Mouse (Mus musculus): ENCODE measurements around the gene Gtf3a.

The Gtf3a gene

DNA sequence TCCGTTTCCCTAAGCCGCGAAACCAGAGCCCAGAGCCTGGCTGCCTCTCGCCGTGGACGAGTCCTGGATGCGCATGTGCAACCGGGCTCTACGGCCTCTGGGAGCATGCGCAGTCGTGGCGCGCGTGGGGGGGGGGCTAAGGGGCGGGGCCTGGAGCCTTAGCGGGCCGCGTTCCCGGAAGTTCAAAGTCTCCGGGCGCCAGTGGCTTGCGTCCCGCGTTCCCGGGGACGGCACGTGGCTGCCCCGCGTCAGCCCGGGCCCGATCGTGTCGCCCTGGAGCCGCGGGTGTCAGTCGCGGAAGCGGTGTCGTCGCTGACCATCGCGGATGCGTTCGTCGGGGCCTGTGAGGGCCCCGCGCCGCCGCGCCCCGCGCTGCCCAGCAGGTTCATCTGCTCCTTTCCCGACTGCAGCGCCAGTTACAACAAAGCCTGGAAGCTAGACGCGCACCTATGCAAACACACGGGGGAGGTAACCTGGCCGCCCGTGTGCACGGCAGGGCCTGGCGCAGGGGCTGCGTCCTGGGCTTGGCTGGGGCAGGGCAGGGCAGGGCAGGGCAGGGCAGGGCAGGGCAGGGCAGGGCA lies at the start of gene Gtf3a:
Gene Gtf3a, plus strand, starts transcription at position 150 of the 581 bp plus-strand sequence.
- CTCF ChIA-PET: interaction anchor here (0.6 to 1.5 kb wide), 3 partner anchors 12 to 357 kb away, joined by 3 read pairs; no protein-coding TSS in a partner anchor

DNA sequence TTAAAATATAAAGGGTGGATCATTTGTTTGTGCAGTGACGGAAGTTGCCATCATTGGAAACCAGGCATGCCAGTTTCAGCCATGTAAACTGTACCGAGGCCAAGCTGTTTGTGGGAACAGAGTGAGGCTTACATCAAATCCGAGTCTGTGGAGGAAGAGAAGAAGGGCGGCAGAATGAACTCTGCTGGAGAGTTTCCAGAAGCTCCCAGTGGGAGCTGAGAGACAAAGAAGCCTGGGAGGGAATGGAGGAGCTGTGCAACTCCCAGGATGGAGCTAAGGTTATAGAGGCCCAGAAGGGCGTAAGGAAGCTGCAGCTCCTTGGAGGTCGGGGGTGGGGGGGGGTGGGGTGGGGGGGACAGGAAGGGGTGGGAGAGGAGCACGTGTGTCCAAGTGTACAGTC lies 48.1 kb upstream of the Gtf3a start:
- CTCF ChIA-PET: no interaction called here

DNA sequence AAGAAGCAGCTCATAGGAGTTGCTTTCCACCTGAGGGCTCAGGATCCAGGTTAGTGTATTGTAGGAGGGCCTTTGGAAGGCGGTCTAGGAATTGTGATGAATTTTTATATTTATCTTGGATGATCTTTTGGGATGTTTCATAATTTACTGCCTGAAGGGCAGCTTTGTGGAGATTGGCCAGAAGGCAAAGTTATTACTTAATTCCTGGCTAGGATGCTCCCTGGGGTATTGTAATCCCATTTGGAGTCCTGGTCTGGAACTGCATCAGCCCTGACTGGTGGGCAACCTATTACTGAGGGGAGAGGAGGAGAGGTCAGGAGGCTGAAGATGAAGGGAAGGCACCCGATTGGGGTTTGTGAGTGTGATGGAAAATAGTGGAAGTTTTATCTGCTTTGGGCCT lies 47.0 kb upstream of the Gtf3a start:
- CTCF ChIA-PET: no interaction called here

DNA sequence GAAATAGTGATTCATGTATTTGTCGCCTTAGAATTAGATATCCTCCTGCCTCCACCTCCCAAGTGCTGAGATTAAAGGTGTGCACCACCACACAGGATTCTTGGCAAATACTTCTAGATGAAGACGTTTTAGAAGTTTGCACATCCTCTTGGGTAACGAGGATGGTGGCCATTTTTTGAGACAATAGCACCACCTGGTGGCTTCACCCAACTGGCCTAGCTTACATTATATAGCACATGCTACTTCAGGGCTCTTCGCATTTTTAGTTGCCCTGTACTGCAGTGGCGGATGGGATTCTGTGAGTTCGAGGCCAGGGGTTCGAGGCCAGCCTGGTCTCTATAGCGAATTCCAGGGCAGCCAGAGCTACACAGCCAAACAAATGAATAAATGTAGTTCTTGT lies 44.1 kb upstream of the Gtf3a start:
- CTCF ChIA-PET: interaction anchor here (0.7 to 2.0 kb wide), 7 partner anchors 9 to 273 kb away, joined by 3 to 32 read pairs (median 5); no protein-coding TSS in a partner anchor

DNA sequence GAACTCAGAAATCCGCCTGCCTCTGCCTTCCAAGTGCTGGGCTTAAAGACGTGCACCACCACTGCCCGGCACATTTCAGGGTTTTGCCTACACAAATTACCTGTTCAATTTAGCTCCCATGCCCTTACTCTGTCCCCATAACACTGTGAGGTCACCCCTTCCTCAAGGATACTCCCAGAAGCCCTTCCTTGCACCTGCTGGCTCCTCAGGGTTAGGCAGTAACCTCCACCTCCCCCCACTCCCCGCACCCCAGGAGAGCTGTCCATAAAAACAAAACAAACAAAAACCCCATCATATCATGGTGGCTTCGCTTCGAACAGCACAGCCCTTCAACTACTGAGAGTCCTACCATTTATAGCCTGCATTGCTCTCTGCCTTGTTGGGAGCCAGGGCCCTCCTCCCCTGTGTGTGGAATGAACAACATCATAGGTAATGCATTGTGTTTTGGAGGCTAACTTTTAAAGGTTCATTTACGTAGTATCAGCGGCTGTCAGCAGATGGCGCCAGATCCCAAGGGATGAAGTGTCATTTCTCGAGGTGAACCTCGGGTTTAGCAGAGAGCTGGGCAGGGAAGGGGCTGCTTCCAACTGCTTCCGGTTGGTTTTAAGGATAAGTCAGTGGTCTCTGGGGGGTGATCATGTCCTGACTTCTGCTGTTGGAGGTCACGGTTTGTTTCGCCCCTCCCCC lies 42.8 kb upstream of the Gtf3a start:
- CTCF ChIA-PET: interaction anchor here (0.8 to 2.0 kb wide), 5 partner anchors 8 to 415 kb away, joined by 3 to 32 read pairs (median 4); no protein-coding TSS in a partner anchor

DNA sequence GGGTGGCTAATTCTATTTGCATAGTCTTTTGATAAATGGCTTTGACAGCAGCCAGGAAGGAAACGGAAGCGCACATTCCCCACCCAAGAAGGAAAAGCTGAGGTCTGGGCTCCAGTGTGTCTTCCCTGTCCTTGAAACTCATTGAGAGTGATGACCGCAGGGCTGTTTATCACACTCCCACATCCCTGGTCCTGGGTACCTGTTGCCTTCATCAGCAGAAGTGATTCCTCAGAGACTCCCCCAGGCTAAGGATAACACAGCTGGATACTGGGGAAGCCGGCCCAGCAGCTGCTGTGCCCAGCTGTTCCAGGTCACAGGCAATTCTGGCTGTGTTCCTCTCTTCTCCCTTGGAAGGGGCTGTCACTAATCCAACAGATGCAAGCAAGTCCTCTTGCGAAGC lies 40.9 kb upstream of the Gtf3a start:
- CTCF ChIA-PET: interaction anchor here (0.9 kb wide), 1 partner anchor 9 kb away, joined by 3 read pairs; no protein-coding TSS in a partner anchor

DNA sequence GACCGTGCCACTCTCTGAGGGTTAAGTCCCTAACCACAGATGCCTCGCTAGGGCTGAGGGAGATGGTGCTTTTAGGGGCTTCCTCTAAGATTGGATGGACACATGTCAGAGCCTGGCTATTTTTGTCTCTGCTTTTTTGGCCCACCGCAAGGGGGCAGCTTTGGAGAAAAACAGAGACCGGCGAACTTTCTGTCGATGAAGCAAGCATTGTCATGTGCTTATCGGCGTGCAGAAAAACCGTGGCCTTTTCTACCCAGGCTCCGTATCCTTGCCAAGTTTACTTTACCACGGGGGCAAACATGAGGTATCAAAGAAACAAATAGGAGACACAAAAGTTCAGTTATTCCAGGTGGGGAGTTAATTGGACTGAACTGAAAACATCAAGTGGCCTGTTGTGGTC lies 39.8 kb upstream of the Gtf3a start:
- CTCF ChIA-PET: interaction anchor here (0.6 kb wide), 1 partner anchor 104 kb away, joined by 6 read pairs; no protein-coding TSS in a partner anchor

DNA sequence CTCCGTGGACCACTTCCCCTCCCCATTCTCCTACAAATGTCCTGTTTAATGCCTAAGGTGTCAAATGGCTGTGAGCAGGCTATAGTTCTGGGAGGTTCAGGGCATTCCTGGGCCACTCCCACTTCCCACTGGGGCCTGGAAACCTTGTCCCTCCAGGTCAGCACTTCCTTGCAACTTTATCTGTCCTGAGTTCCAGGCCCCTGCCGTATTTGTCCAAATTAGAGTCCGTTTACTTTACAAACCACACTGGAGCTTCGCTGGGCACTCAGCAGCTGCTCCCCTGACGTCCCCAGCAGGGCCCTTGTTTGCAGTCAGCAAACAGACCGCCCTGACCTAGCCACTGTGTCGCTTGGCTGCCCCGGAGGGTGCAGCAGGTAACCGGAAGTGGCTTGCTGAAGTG lies 36.3 kb upstream of the Gtf3a start:
- CTCF ChIA-PET: interaction anchor here (0.5 kb wide), 1 partner anchor 404 kb away, joined by 11 read pairs; no protein-coding TSS in a partner anchor

DNA sequence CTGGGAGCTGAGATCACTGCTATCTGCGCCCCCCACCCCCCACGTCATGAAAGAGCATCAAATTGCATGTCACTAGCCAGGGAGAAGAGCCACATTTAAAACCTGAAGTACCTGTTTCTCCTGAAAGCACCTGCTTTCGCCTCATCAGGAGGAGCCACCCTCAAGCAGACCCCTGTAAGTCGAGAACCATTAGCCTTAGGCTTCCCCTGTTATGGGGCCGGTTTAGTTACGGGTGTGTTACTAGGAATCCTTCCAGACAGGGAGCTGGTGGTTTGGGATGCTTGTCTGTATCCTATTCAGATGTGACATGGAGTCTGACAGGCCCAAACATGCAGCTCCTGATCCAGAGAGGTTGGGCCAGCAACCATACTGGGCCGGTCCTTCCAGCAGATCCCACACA lies 35.1 kb upstream of the Gtf3a start:
- CTCF ChIA-PET: interaction anchor here (0.6 to 1.2 kb wide), 3 partner anchors 8 to 511 kb away, joined by 3 to 37 read pairs (median 6); no protein-coding TSS in a partner anchor

DNA sequence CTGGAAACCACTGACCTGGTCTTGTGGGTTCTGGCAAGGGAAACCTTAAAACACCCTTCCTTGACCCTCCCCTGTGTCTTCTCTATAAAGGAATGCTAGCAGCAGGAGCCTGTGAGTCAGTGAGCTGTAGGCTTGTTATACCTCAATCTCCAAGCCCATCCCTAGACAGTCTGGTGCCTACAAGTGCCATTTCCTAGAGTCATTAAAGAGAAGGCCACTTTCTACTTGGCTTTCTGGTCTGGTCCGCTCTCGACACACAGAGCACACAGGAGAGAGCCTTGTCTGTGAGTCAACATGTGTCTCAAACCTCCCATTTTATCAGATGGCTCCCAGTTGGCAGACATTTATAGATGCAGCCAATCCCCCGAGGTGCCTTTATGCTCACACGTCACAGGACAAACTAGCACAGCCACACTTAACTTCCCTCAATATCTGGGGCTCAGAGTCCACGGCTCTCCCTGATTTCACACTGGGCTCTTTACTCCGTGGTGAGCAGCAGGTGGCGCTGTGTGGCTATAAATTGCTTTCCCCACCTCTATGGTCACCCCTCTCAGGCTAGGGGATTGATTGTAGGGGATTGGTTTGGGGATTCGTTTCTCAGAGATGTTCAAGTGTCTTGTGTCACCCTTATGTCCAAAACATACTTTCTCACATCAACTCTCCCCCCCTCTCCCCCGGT lies 34.2 kb upstream of the Gtf3a start:
- CTCF ChIA-PET: interaction anchor here (0.6 to 1.2 kb wide), 5 partner anchors 9 to 510 kb away, joined by 3 to 6 read pairs (median 4); no protein-coding TSS in a partner anchor

DNA sequence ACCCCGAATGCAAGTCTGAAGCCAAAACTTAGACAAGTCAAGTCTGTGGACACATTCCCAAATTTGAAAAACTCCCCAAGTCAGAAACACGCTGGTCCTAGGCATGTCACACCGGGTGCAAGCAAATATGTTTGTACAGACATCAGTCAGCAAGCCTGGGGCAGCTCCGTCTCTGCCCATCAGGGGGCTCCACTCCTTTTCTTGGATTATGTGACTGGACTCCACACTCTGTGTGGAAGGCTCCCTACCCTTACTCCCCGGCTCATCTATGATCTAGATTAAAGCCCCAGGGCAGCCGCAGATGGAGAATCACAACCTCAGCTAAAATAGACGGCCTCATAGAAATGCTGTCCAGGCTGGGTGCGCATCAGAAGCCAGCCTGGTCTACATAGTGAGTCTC lies 32.2 kb upstream of the Gtf3a start:
- CTCF ChIA-PET: interaction anchor here (0.8 to 1.1 kb wide), 2 partner anchors 9 to 272 kb away, joined by 3 to 10 read pairs; no protein-coding TSS in a partner anchor

DNA sequence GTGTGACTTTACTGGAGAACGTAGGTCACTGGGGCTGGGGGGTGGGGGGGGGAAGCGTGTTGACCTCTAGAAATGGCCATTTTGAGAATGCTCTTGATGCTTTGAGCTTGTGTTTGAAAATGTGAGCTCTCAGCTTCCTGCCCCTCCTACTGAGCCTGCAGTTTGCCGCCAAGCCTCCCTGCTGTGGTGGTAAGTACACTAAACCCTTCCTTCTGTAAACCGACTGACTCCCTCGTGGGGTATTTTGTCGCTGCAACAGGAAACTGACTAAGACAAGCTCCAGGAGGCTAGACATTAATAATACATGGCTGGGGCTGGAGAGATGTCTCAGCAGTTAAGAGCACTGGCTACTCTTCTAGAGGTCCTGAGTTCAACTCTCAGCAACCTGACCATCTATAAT lies 31.7 kb upstream of the Gtf3a start:
- CTCF ChIA-PET: interaction anchor here (0.6 to 1.1 kb wide), 3 partner anchors 9 to 803 kb away, joined by 3 to 10 read pairs (median 5); no protein-coding TSS in a partner anchor

DNA sequence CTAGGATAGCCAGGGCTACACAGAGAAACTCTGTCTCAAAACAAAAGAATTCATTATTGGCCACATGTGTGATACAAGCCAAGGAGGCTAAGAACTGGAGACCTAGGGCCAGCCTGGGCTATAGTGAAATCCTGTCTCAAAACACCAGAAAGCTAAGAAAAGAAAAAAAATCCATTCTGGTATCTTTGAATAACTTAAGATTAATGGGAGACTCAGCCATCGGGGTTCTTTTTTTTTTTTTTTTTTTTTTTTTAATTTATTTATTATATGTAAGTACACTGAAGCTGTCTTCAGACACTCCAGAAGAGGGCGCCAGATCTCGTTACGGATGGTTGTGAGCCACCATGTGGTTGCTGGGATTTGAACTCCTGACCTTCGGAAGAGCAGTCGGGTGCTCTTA lies 31.1 kb upstream of the Gtf3a start:
- CTCF ChIA-PET: interaction anchor here (0.6 to 1.1 kb wide), 3 partner anchors 10 to 802 kb away, joined by 3 to 10 read pairs (median 5); no protein-coding TSS in a partner anchor

DNA sequence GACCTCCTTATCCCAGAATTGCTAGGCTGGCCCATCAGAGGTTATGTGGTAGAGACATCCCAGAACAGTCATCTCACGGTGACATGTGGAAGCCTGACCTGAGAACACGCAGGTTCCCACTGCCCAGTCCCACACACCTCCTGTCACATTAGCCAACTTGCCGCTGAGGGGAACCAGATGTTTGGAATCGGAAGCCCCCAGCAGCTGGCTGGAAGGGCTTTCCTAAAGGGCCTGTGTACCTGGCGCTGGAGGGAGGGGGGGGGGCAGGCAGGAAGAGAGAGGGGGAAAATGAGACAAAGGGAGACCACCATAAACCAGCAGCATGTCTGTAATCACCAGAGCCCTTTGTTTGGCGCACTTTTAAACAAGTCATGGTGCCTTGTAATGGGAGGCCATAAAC lies 28.6 kb upstream of the Gtf3a start:
- CTCF ChIA-PET: interaction anchor here (0.8 kb wide), 1 partner anchor 488 kb away, joined by 5 read pairs; no protein-coding TSS in a partner anchor

DNA sequence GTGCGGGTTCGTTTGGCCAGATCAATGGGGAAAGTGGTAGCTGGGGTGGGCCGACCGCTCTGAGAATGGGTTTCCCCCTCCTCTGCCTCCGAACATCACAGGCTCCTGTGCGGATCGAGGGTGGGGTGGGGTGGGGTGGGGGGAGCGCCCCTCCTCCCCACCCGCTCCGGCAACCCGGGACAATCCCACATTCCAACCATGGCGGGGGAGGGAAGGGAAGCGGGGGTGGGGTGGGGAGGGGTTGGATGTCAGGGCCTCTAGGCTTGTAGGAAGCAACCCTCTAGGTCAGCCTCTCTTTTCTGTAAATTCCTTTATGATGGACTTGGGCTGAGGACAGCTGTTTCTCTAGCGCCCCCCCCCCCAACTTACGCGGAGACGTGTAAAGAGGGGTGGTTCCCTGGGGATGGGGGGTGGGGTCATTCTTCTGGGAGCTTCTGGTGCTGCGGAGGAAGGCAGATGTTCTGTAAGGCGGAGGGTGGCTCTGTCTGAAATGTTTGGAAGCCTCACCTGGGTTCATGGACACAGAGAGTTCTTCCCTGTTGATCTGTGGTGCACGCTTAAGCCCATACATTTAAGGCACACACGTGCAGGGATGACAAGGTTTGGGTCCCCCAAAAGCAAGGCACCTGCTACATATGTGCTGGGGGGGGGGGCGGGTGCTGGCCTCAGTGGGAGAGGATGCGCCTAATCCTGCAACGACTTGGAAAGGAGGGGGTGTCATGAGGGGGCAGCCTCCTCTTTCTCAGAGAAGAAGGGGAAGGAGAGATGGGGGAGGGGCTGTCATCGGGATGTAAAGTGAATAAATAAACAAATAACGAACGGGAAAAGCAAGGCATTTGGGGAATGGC lies 27.9 kb upstream of the Gtf3a start:
- CTCF ChIA-PET: interaction anchor here (0.8 kb wide), 2 partner anchors 260 to 488 kb away, joined by 5 to 18 read pairs; no protein-coding TSS in a partner anchor

DNA sequence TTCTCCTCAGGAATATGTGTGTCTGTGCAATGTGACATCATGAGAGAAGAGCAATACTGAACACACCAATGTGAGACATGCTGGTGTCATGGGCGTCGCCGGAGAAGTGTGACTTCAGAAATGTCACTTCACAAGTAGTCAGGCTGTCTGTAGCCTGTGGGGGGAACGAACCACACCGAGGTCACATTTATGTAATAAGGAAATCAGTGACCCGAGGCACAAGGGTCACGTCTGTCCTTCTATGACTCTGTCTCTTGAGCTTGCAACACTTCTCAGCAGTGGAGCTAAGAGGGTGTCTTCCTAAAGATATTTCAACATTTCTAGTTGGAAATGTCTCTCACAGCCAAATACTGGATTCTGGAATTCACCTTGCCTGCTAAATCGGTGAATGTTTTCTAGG lies 27.2 kb upstream of the Gtf3a start:
- CTCF ChIA-PET: interaction anchor here (0.8 kb wide), 1 partner anchor 259 kb away, joined by 18 read pairs; no protein-coding TSS in a partner anchor

DNA sequence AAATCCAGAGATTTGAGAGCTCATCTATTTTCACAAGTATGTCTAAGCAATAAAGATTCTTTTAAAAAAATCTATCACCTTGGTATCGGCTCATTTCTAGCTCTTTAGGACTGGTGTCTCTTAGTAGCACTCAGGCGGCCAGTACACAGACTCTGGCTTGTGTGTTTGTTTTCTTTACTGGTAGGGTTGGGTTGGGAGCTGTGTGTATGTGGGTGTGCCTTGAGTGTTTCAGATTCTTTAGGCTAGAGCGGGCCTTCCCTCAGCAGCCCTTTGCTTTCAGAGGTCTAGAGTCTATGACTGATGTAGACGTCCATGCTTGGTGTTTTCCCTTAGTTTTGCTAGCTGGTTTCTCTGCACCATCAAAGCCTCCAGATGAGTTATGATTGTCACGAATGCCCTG lies 24.9 kb upstream of the Gtf3a start:
- CTCF ChIA-PET: no interaction called here

DNA sequence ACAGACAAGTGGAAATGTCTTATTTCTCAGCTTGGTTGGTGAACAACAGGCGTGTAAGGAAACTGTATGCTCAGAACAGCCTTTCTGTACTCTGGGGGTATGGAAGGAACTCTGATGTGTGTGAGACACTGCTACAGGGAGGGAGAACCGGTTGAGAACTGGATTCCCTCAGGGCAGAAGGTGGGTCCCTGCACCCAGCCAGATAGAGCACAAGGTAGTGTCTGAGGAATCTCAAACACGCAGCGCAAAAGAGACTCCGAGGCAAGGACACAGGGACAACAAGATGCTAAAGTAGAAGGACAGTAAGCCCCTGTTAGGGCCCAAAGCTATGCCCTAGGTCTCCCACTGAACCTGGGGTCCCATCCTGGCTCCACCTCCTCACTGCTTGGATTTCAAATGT lies 21.8 kb upstream of the Gtf3a start:
- CTCF ChIA-PET: no interaction called here

DNA sequence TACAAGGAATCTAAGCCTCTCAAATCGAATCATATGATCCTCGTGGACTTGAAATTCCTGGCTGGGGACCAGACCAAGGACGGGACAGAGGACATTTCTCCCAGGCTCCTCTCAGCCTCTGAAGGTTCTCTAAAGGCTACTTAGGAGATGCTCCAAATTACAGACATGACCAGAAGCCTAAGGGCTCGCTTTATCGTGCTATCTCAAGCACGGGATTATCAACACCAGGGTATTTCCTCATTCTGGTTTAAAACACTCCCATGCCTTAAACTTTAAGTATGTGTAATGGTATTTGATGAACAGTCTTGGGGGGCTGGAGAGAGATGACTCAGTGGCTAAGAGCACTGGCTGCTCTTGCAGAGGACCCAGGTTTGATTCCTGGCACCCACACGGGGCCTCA lies 17.0 kb upstream of the Gtf3a start:
- CTCF ChIA-PET: no interaction called here

DNA sequence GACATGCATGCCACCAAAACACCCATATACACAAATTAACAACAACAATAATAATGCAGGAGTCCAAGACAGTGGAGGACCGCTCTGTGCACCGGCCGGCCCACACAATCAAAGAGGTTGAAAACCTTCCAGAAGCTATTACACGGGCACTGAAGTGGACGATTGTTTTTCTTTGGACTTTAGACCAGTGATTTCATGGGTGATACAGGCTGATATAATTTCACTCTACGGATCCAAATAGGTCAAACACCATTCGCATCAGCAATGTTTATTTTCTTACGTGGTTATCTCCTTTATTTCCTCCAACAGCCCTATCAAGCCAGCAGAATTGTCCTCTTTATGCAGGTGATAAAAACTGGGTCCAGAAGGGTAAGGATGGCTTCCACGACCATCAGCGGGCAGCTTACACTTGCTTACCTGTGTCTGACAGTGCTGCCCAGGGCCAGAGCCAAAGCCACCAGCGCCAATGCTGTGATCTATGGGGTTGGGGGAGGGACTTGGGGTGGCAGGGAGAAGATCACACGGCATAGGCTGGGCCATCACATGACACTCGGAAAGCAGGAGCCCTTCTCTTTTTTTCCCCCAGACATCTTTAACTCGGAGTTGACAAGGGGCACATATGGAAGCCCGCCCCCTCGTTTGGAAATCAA lies 16.4 kb upstream of the Gtf3a start:
- CTCF ChIA-PET: no interaction called here

DNA sequence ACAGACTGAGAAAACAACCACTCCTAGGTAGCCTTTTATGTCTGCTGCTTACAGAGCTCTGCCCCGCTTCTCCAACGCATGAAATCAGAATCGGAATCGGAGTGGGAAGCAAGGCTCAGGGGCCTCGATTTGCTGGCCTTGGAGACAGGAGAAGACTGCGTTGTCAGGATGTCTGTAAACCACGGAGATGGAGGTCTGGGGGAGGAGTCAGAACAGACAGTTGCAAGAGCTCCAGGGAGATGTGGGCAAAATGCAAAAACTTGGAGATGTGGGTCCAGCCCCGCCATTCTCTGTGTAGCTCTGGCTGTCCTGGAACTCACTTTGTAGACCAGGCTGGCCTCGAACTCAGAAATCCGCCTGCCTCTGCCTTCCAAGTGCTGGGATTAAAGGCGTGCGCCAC lies 15.0 kb upstream of the Gtf3a start:
- CTCF ChIA-PET: no interaction called here

Measured in spleen, embryonic (tissue).